Mouse (Mus musculus) limb, embryonic 14.5 days (tissue): ENCODE data around the gene Grik1. TPM values are rescaled to one million over a fixed set of nuclear protein-coding genes. Genes with fewer than 3 reads are reported as not detected.

ENCODE experiments used
- ATAC-seq: fragments of 200-750 bp; cut with Nextera tagmentation; 2 replicates; pipeline ENCODE4 v1.8.0; 2017; ENCODE audit warnings: low read depth, moderate number of reproducible peaks, moderate TSS enrichment; ENCODE audit not compliant: low FRiP score
- DNase-seq: peaks from one replicate; pipeline ENCODE4 v3.0.0-alpha.2; 2015; ENCODE audit warnings: low spot score
- H3K27ac ChIP-seq: fragments of 300-500 bp; sonication (generic); replicated peaks from 2 replicates; pipeline ENCODE4 v1.5.1; 2014; ENCODE audit warnings: low read depth, mild to moderate bottlenecking, low read length, moderate library complexity, mixed read lengths
- H3K27me3 ChIP-seq: fragments of 300-500 bp; sonication (generic); 2 replicates; pipeline ENCODE4 v1.6.1; 2014; ENCODE audit warnings: low read length, mixed read lengths; ENCODE audit not compliant: control insufficient read depth, insufficient read depth
- H3K36me3 ChIP-seq: fragments of 300-500 bp; sonication (generic); 2 replicates; pipeline ENCODE4 v1.6.1; 2014; ENCODE audit warnings: mild to moderate bottlenecking, low read length, moderate library complexity, mixed read lengths; ENCODE audit not compliant: control insufficient read depth, insufficient read depth
- H3K4me1 ChIP-seq: fragments of 300-500 bp; sonication (generic); 2 replicates; pipeline ENCODE4 v1.6.1; 2014; ENCODE audit warnings: antibody characterized with exemption, low read length, mixed read lengths; ENCODE audit not compliant: control insufficient read depth, insufficient read depth
- H3K4me2 ChIP-seq: fragments of 300-500 bp; sonication (generic); replicated peaks from 2 replicates; pipeline ENCODE4 v1.6.1; 2014; ENCODE audit warnings: low read depth, mild to moderate bottlenecking, low read length, moderate library complexity; ENCODE audit not compliant: severe bottlenecking
- H3K4me3 ChIP-seq: fragments of 300-500 bp; sonication (generic); replicated peaks from 2 replicates; pipeline ENCODE4 v1.5.1; 2014; ENCODE audit warnings: low read length
- H3K9ac ChIP-seq: fragments of 300-500 bp; sonication (generic); 2 replicates; pipeline ENCODE4 v1.6.1; 2014; ENCODE audit warnings: mild to moderate bottlenecking, low read depth, low read length, moderate library complexity; ENCODE audit not compliant: severe bottlenecking
- H3K9me3 ChIP-seq: fragments of 300-500 bp; sonication (generic); 2 replicates; pipeline ENCODE4 v1.6.1; 2016; ENCODE audit warnings: low read length; ENCODE audit not compliant: control insufficient read depth
- POLR2A ChIP-seq: fragments of 200-500 bp; IDR thresholded peaks from 2 replicates; pipeline ENCODE4 v1.8.0; 2012; ENCODE audit warnings: inconsistent platforms, mild to moderate bottlenecking, moderate library complexity, borderline replicate concordance; ENCODE audit not compliant: insufficient read depth, insufficient read length; ENCODE audit errors: extremely low read depth
- WGBS: fragments of 180-500 bp; shearing (Covaris S2); extraction: QIAGEN DNeasy Blood & Tissue Kit; methylation state at CpG from one replicate; pipeline ENCODE4 v1.1.7; 2014; 5-methylcytosine and 5-hydroxymethylcytosine counted together
- polyA plus RNA-seq, 2 experiments: library from polyadenylated mRNA; depleted of rRNA in 1 of 2; stranded (reverse) in 1 of 2; unstranded in 1 of 2; fragments of >200 nt; fragmentation: Nextera tagmentation in 1 of 2; extraction: Ambion mirVana in 1 of 2; gene quantifications; 2 replicates each; pipeline versions ENCODE4 v1.2.1 to v1.2.3; 2012 to 2014

Gene Grik1
- polyA plus RNA-seq, 2 experiments = 1.8 to 2.2 TPM

GRCm38 (mm10) chr16:87853451-87854085 is 436.5 kb downstream of the Grik1 start:
- H3K4me3 ChIP-seq = no peak overlapping the region
- no peaks in the 10 kb centered on the region for H3K36me3 ChIP-seq
- H3K4me2 ChIP-seq = no peak overlapping the region
- H3K27ac ChIP-seq = no peak overlapping the region
- H3K4me1 ChIP-seq = no peaks in the 10 kb centered on the region
- ATAC-seq = no peak
- DNase-seq = no peak
- WGBS = 84% methylated on average over 3 of the region's 3 CpGs
- no peak for TF ChIP-seq POLR2A
- no peaks in the 10 kb centered on the region for H3K9me3 ChIP-seq
- H3K27me3 ChIP-seq = no peaks in the 10 kb centered on the region
- H3K9ac ChIP-seq = no peak overlapping the region

- Histone ChIP-seq H3K9me3 (no peaks in the 10 kb centered on the region), H3K27ac (no peak overlapping the region), H3K4me3 (no peak overlapping the region), H3K9ac (no peak overlapping the region), H3K27me3 (no peaks in the 10 kb centered on the region), H3K4me1 (no peaks in the 10 kb centered on the region), H3K4me2 (no peak overlapping the region), H3K36me3 (no peaks in the 10 kb centered on the region)
- WGBS = 78% methylated on average over 2 of the region's 2 CpGs
- DNase-seq = no peak
- ATAC-seq = no peak
- TF ChIP-seq POLR2A = no peak
Measured at GRCm38 (mm10) chr16:87851550-87851949, 438.5 kb downstream of the Grik1 start.

GRCm38 (mm10) chr16:87848799-87849198 is 441.3 kb downstream of the Grik1 start:
- Histone ChIP-seq H3K9me3 (no peaks in the 10 kb centered on the region), H3K4me2 (no peak overlapping the region), H3K4me1 (no peaks in the 10 kb centered on the region), H3K9ac (no peak overlapping the region), H3K36me3 (no peaks in the 10 kb centered on the region), H3K27ac (no peak overlapping the region), H3K27me3 (no peaks in the 10 kb centered on the region), H3K4me3 (no peak overlapping the region)
- WGBS = 78% methylated on average over 3 of the region's 3 CpGs
- ATAC-seq = no peak
- no peak for DNase-seq
- TF ChIP-seq POLR2A = no peak

Other genes with a start within 250 kb of the Grik1 start
- not detected in 2 replicates for gene Cldn17, start 216.7 kb upstream of the Grik1 start, polyA plus RNA-seq (2012; rRNA removed)
- not detected in 2 replicates for gene Cldn17, start 216.7 kb upstream of the Grik1 start, polyA plus RNA-seq (2014; fragmentation: Nextera tagmentation; extraction: Ambion mirVana)